Mouse (Mus musculus) MEL (cell line): ENCODE data around the gene Gbe1. TPM values are rescaled to one million over a fixed set of nuclear protein-coding genes. Genes with fewer than 3 reads are reported as not detected.

ENCODE experiments used
- DNase-seq: peaks from one replicate; pipeline ENCODE4 v3.0.0; 2011; ENCODE audit warnings: low read depth, low spot score
- H3K27ac ChIP-seq: 2 replicates; pipeline ENCODE4 v1.5.1; 2012; ENCODE audit warnings: low read depth, mild to moderate bottlenecking, control low read depth, low read length, moderate library complexity; ENCODE audit not compliant: control insufficient read depth
- H3K27me3 ChIP-seq, 2 experiments: fragments of 150-350 bp in 1 of 2; sonication (generic) in 1 of 2; 2 replicates each; pipeline ENCODE4 v1.6.1; 2012; ENCODE audit warnings: low read length in 2 of 2, mild to moderate bottlenecking in 2 of 2, improper control_type of control experiment in 1 of 2, moderate library complexity in 1 of 2; ENCODE audit not compliant: insufficient read depth in 2 of 2, control insufficient read depth in 1 of 2
- H3K36me3 ChIP-seq, 2 experiments: 2 replicates each; pipeline ENCODE4 v1.6.1; 2012 to 2014; ENCODE audit warnings: low read length in 2 of 2, improper control_type of control experiment in 1 of 2, inconsistent platforms in 1 of 2, mild to moderate bottlenecking in 1 of 2; ENCODE audit not compliant: insufficient read depth in 2 of 2, control insufficient read depth in 1 of 2
- H3K4me1 ChIP-seq, 2 experiments: fragments of 150-350 bp in 1 of 2; sonication (generic) in 1 of 2; 2 replicates each; pipeline ENCODE4 v1.6.1; 2012; ENCODE audit warnings: low read length in 2 of 2, improper control_type of control experiment in 1 of 2, mild to moderate bottlenecking in 1 of 2; ENCODE audit not compliant: insufficient read depth in 2 of 2, control insufficient read depth in 1 of 2
- H3K4me3 ChIP-seq, 2 experiments: fragments of 150-350 bp in 1 of 2; sonication (generic) in 1 of 2; 2 replicates each; pipeline ENCODE4 v1.5.1; 2012; ENCODE audit warnings: low read depth in 2 of 2, low read length in 2 of 2, mild to moderate bottlenecking in 2 of 2, moderate library complexity in 2 of 2, control low read depth in 1 of 2, improper control_type of control experiment in 1 of 2; ENCODE audit not compliant: control insufficient read depth in 1 of 2, insufficient read depth in 1 of 2
- H3K79me2 ChIP-seq: 2 replicates; pipeline ENCODE4 v1.6.1; 2012; ENCODE audit warnings: mild to moderate bottlenecking, low read length, moderate library complexity; ENCODE audit not compliant: control insufficient read depth, poor library complexity, insufficient read depth
- H3K9ac ChIP-seq: 2 replicates; pipeline ENCODE4 v1.6.1; 2012; ENCODE audit warnings: low read depth, mild to moderate bottlenecking, control low read depth, low read length, moderate library complexity; ENCODE audit not compliant: control insufficient read depth, poor library complexity, severe bottlenecking
- H3K9me3 ChIP-seq: fragments of 150-350 bp; sonication (generic); replicated peaks from 2 replicates; pipeline ENCODE4 v1.6.1; 2012; ENCODE audit warnings: mild to moderate bottlenecking, low read length, improper control_type of control experiment, moderate library complexity; ENCODE audit not compliant: insufficient read depth
- CHD1 ChIP-seq: IDR thresholded peaks from 2 replicates; pipeline ENCODE4 v1.6.1; 2012; ENCODE audit warnings: low read depth, mild to moderate bottlenecking, inconsistent platforms, low read length, improper control_type of control experiment
- CHD2 ChIP-seq: IDR thresholded peaks from 2 replicates; pipeline ENCODE4 v1.6.1; 2011; ENCODE audit warnings: low read length, improper control_type of control experiment
- CTCF ChIP-seq, 3 experiments: IDR thresholded peaks in 2 of 3; conservative IDR thresholded peaks in 1 of 3; 2 replicates each; pipeline ENCODE4 v1.5.1; 2011 to 2012; ENCODE audit warnings: low read length in 3 of 3, low read depth in 2 of 3, mild to moderate bottlenecking in 2 of 3, improper control_type of control experiment in 1 of 3, inconsistent platforms in 1 of 3, mixed read lengths in 1 of 3, moderate library complexity in 1 of 3; ENCODE audit not compliant: control insufficient read depth in 1 of 3, insufficient read depth in 1 of 3, poor library complexity in 1 of 3, severe bottlenecking in 1 of 3
- GABPA ChIP-seq: IDR thresholded peaks from 2 replicates; pipeline ENCODE4 v1.6.1; 2012; ENCODE audit warnings: low read depth, mild to moderate bottlenecking, inconsistent platforms, low read length, improper control_type of control experiment, moderate library complexity
- MAZ ChIP-seq: IDR thresholded peaks from 2 replicates; pipeline ENCODE4 v1.6.1; 2012; ENCODE audit warnings: low read depth, mild to moderate bottlenecking, inconsistent platforms, low read length, improper control_type of control experiment
- MEF2A ChIP-seq: IDR thresholded peaks from 2 replicates; pipeline ENCODE4 v1.6.1; 2014; ENCODE audit warnings: low read depth, mild to moderate bottlenecking, inconsistent platforms, low read length, improper control_type of control experiment; ENCODE audit not compliant: poor library complexity, insufficient replicate concordance, severe bottlenecking; ENCODE audit errors: extremely low read depth
- MYC ChIP-seq: IDR thresholded peaks from 2 replicates; pipeline ENCODE4 v1.6.1; 2011; ENCODE audit warnings: low read depth, mild to moderate bottlenecking, low read length, improper control_type of control experiment, moderate library complexity
- NELFE ChIP-seq: IDR thresholded peaks from 2 replicates; pipeline ENCODE4 v1.6.1; 2011; ENCODE audit warnings: low read depth, low read length, improper control_type of control experiment
- RAD21 ChIP-seq: IDR thresholded peaks from 2 replicates; pipeline ENCODE4 v1.6.1; 2011; ENCODE audit warnings: mild to moderate bottlenecking, low read depth, low read length, improper control_type of control experiment
- SMC3 ChIP-seq: IDR thresholded peaks from 2 replicates; pipeline ENCODE4 v1.6.1; 2011; ENCODE audit warnings: low read depth, low read length, improper control_type of control experiment
- ZC3H11A ChIP-seq: IDR thresholded peaks from 2 replicates; pipeline ENCODE4 v1.6.1; 2012; ENCODE audit warnings: low read depth, mild to moderate bottlenecking, inconsistent platforms, low read length, improper control_type of control experiment
- ZKSCAN1 ChIP-seq: IDR thresholded peaks from 2 replicates; pipeline ENCODE4 v1.6.1; 2012; ENCODE audit warnings: low read depth, mild to moderate bottlenecking, inconsistent platforms, low read length, improper control_type of control experiment, moderate library complexity
- ZMIZ1 ChIP-seq: IDR thresholded peaks from 2 replicates; pipeline ENCODE4 v1.6.1; 2012; ENCODE audit warnings: low read depth, mild to moderate bottlenecking, inconsistent platforms, low read length, improper control_type of control experiment, moderate library complexity
- ZNF384 ChIP-seq: IDR thresholded peaks from 2 replicates; pipeline ENCODE4 v1.6.1; 2012; ENCODE audit warnings: low read depth, mild to moderate bottlenecking, inconsistent platforms, low read length, improper control_type of control experiment
- polyA plus RNA-seq, 2 experiments: library from polyadenylated mRNA; stranded (reverse) in 1 of 2; unstranded in 1 of 2; fragments of >175 nt in 1 of 2; fragments of >200 nt in 1 of 2; gene quantifications; 2 replicates each; pipeline versions ENCODE4 v1.2.1 to v1.2.4; 2012; ENCODE audit warnings: low replicate concordance in 2 of 2, low read depth in 1 of 2; ENCODE audit not compliant: insufficient read length in 2 of 2, insufficient read depth in 1 of 2, missing spikeins in 1 of 2
- total RNA-seq: library from RNA; depleted of rRNA; stranded (reverse); fragments of 300-350 nt; gene quantifications from 2 replicates; pipeline ENCODE4 v1.2.3, GENCODE M21; 2012

The Gbe1 gene
- total and polyA plus RNA-seq, 3 experiments = 4.1 to 12.0 TPM; not detected in 1

GRCm38 (mm10) chr16:70563456-70563855 is 249.7 kb downstream of the Gbe1 start:
- DNase-seq = no peak
- H3K4me3 ChIP-seq = no peak overlapping the region
- no peaks in the 10 kb centered on the region for H3K27me3 ChIP-seq
- no peaks in the 10 kb centered on the region for H3K4me1 ChIP-seq
- no peak for TF ChIP-seq SMC3
- no peak for TF ChIP-seq CHD1
- TF ChIP-seq MAZ = no peak
- TF ChIP-seq NELFE = no peak
- no peak for TF ChIP-seq ZNF384
- no peak for TF ChIP-seq ZKSCAN1
- no peak for TF ChIP-seq MYC
- TF ChIP-seq ZMIZ1 = no peak
- TF ChIP-seq MEF2A = no peak
- no peak overlapping the region for H3K9ac ChIP-seq
- no peak overlapping the region for H3K27ac ChIP-seq
- H3K9me3 ChIP-seq = no peaks in the 10 kb centered on the region
- no peaks in the 10 kb centered on the region for H3K36me3 ChIP-seq
- H3K79me2 ChIP-seq = no peaks in the 10 kb centered on the region

- Histone ChIP-seq H3K4me3 (no peak overlapping the region), H3K27ac (no peak overlapping the region), H3K9me3 (no peaks in the 10 kb centered on the region), H3K4me1 (no peaks in the 10 kb centered on the region), H3K36me3 (no peaks in the 10 kb centered on the region), H3K27me3 (no peaks in the 10 kb centered on the region), H3K9ac (no peak overlapping the region), H3K79me2 (no peaks in the 10 kb centered on the region)
- TF ChIP-seq GABPA (no peak), SMC3 (peak; percentile 81), CHD2 (no peak), RAD21 (peak; percentile 85), CTCF (IDR thresholded peaks at IDR 0.05 in 2 of 3, conservative IDR thresholded peaks at IDR 0.05 in 1 of 3; ENCODE audit: control insufficient read depth in 1 of 3, insufficient read depth in 1 of 3, low read depth in 2 of 3, low read length in 3 of 3, poor library complexity in 1 of 3, severe bottlenecking in 1 of 3) (peak; percentile 20 to 71 (median 60); a peak in 5 of 6 replicates), ZC3H11A (peak; percentile 81)
- peak; percentile 56 for DNase-seq
Observed at GRCm38 (mm10) chr16:70568341-70569265, 254.9 kb downstream of the Gbe1 start.
